ENCODE assay signal across 37 mouse cellular contexts in genomic region chr4:119297361-119297760, GRCm38 (mm10). TPM values are rescaled to one million over a fixed set of nuclear protein-coding genes. Genes with fewer than 3 reads are reported as not detected.
"Had no signal": no experiment of that assay in that cellular context is flagged by ENCODE, and none has a peak within 500 bp of the region (broad histone marks: within the 10 kb centered on the region; RNA-seq: fewer than 3 reads in every experiment).

No protein-coding gene starts in this region.

- H3K4me2 ChIP-seq: limb, embryonic 12.5 days; limb, embryonic 13.5 days; limb, embryonic 15.5 days; liver, embryonic 11.5 days; liver, embryonic 12.5 days; liver, embryonic 13.5 days; liver, embryonic 15.5 days; lung, embryonic 14.5 days; lung, embryonic 15.5 days; midbrain, embryonic 11.5 days; midbrain, embryonic 12.5 days; midbrain, embryonic 13.5 days; midbrain, embryonic 15.5 days; neural tube, embryonic 12.5 days; neural tube, embryonic 13.5 days had no signal

- ATAC-seq: liver, embryonic 12.5 days; liver, postnatal 0 days; lung, postnatal 0 days; midbrain, embryonic 13.5 days; midbrain, embryonic 15.5 days; midbrain, embryonic 16.5 days had no signal

- DNase-seq: left cerebral cortex, postnatal 4 days; liver; liver, embryonic 13.5 days; liver, postnatal 0 days; lung, adult 18-20 months; lung, adult 2 months; lung, embryonic 14.5 days; lung, postnatal 10 days; lung, postnatal 14 days; lung, postnatal 36 days; lung, postnatal 4 days; midbrain, embryonic 14.5 days had no signal

- H3K9ac ChIP-seq: limb, embryonic 12.5 days; limb, embryonic 13.5 days; limb, embryonic 15.5 days; liver, embryonic 12.5 days; liver, embryonic 13.5 days; liver, embryonic 14.5 days; liver, embryonic 15.5 days; liver, postnatal 0 days; lung, embryonic 14.5 days; lung, embryonic 15.5 days; midbrain, embryonic 12.5 days; midbrain, embryonic 13.5 days; midbrain, embryonic 15.5 days; neural tube, embryonic 12.5 days; neural tube, embryonic 13.5 days had no signal

- H3K4me3 ChIP-seq: limb, embryonic 10.5 days; limb, embryonic 12.5 days; limb, embryonic 13.5 days; limb, embryonic 15.5 days; liver, embryonic 12.5 days; liver, embryonic 13.5 days; liver, embryonic 15.5 days; lung, embryonic 15.5 days; midbrain, embryonic 10.5 days; midbrain, embryonic 12.5 days; midbrain, embryonic 13.5 days; midbrain, embryonic 15.5 days; neural tube, embryonic 12.5 days; neural tube, embryonic 13.5 days had no signal

- H3K36me3 ChIP-seq: limb, embryonic 15.5 days; lung, embryonic 15.5 days; midbrain, embryonic 12.5 days; midbrain, embryonic 13.5 days; midbrain, embryonic 15.5 days; neural tube, embryonic 12.5 days; neural tube, embryonic 13.5 days had no signal

- H3K27me3 ChIP-seq: limb, embryonic 12.5 days; limb, embryonic 13.5 days; limb, embryonic 15.5 days; liver, embryonic 12.5 days; liver, embryonic 13.5 days; liver, embryonic 15.5 days; lung, embryonic 15.5 days; midbrain, embryonic 12.5 days; midbrain, embryonic 13.5 days; midbrain, embryonic 15.5 days; neural tube, embryonic 12.5 days; neural tube, embryonic 13.5 days had no signal

- H3K9me3 ChIP-seq: limb, embryonic 10.5 days; limb, embryonic 12.5 days; limb, embryonic 13.5 days; limb, embryonic 15.5 days; liver, embryonic 12.5 days; liver, embryonic 13.5 days; liver, embryonic 15.5 days; lung, embryonic 15.5 days; midbrain, embryonic 10.5 days; midbrain, embryonic 12.5 days; midbrain, embryonic 13.5 days; midbrain, embryonic 15.5 days; neural tube, embryonic 12.5 days; neural tube, embryonic 13.5 days had no signal

- H3K27ac ChIP-seq: limb, embryonic 10.5 days; limb, embryonic 12.5 days; limb, embryonic 13.5 days; limb, embryonic 15.5 days; liver, embryonic 12.5 days; liver, embryonic 13.5 days; liver, embryonic 14.5 days; liver, embryonic 15.5 days; lung, embryonic 15.5 days; macrophage; midbrain, embryonic 10.5 days; midbrain, embryonic 12.5 days; midbrain, embryonic 13.5 days; midbrain, embryonic 15.5 days; neural tube, embryonic 12.5 days; neural tube, embryonic 13.5 days had no signal

RNA-seq across cellular contexts. Expression of gene Cldn19, which starts 42.1 kb away (rescaled TPM):
- total RNA-seq: liver, adult 2 months; megakaryocyte progenitor cell, adult 5-6 weeks; megakaryocyte-erythroid progenitor cell, adult 5-6 weeks; monocyte, adult 5-6 weeks had no signal
- polyA plus RNA-seq: limb, embryonic 10.5 days; liver, adult 2 months; liver, embryonic 11.5 days; liver, embryonic 12.5 days; liver, embryonic 13.5 days; liver, embryonic 14.5 days; liver, embryonic 15.5 days; liver, embryonic 16.5 days; liver, postnatal 0 days; lung, embryonic 14.5 days; lung, embryonic 15.5 days; lung, postnatal 0 days; macrophage; neural tube, embryonic 11.5 days had no signal
